Mouse (Mus musculus): Measurements from ENCODE around the gene Lifr.

The Lifr gene

GRCm38 (mm10) chr15:7166735-7167134 lies 76.3 kb downstream of the Lifr start:
- DNase-seq, result no peak

- DNase-seq, result no peak
Observed at GRCm38 (mm10) chr15:7167238-7167905, 77.0 kb downstream of the Lifr start.

GRCm38 (mm10) chr15:7167906-7168532 lies 77.6 kb downstream of the Lifr start:
- DNase-seq, result no peak

GRCm38 (mm10) chr15:7172875-7173274 lies 82.5 kb downstream of the Lifr start:
- peak; percentile 46 for DNase-seq

GRCm38 (mm10) chr15:7173346-7173745 lies 82.9 kb downstream of the Lifr start:
- no peak for DNase-seq

- DNase-seq, result no peak
Observed at GRCm38 (mm10) chr15:7173776-7174175, 83.4 kb downstream of the Lifr start.

- DNase-seq, result no peak
Observed at GRCm38 (mm10) chr15:7180576-7180975, 90.2 kb downstream of the Lifr start.

GRCm38 (mm10) chr15:7187682-7188081 lies 97.3 kb downstream of the Lifr start:
- no peak for DNase-seq

GRCm38 (mm10) chr15:7189678-7190454 lies 99.5 kb downstream of the Lifr start:
- DNase-seq, result no peak

GRCm38 (mm10) chr15:7191074-7191473 lies 100.7 kb downstream of the Lifr start:
- DNase-seq, result no peak

- no peak for DNase-seq
Observed at GRCm38 (mm10) chr15:7192582-7192981, 102.2 kb downstream of the Lifr start.

GRCm38 (mm10) chr15:7194147-7194720 lies 103.8 kb downstream of the Lifr start:
- DNase-seq, result no peak

- no peak for DNase-seq
Observed at GRCm38 (mm10) chr15:7194748-7195221, 104.4 kb downstream of the Lifr start.

- DNase-seq, result no peak
Observed at GRCm38 (mm10) chr15:7197652-7198445, 107.4 kb downstream of the Lifr start.

GRCm38 (mm10) chr15:7198816-7199215 lies 108.4 kb downstream of the Lifr start:
- peak; percentile 47 for DNase-seq

GRCm38 (mm10) chr15:7200286-7200685 lies 109.9 kb downstream of the Lifr start:
- DNase-seq, result no peak

- DNase-seq, result no peak
Observed at GRCm38 (mm10) chr15:7201421-7202380, 111.3 kb downstream of the Lifr start.

- no peak for DNase-seq
Observed at GRCm38 (mm10) chr15:7202981-7203380, 112.6 kb downstream of the Lifr start.

GRCm38 (mm10) chr15:7203606-7204330 lies 113.4 kb downstream of the Lifr start:
- peak; percentile 82 for DNase-seq

GRCm38 (mm10) chr15:7204917-7205316 lies 114.5 kb downstream of the Lifr start:
- no peak for DNase-seq

GRCm38 (mm10) chr15:7206110-7206509 lies 115.7 kb downstream of the Lifr start:
- DNase-seq, result no peak

All from kidney, postnatal 10 days (tissue).